Mouse (Mus musculus) layer of hippocampus, adult 8-10 months (tissue): ENCODE measurements at regions not wholly inside any gene's neighbourhood (a gene's known extent, or its start where the extent isn't known, plus 50 kb on each side); places are given as distances from the start of the nearest gene placed in this dataset.

Source experiments
- DNase-seq, 2 experiments: peaks; one replicate each; pipeline ENCODE4 v3.0.0; 2022; ENCODE audit warnings: low spot score in 2 of 2

DNA sequence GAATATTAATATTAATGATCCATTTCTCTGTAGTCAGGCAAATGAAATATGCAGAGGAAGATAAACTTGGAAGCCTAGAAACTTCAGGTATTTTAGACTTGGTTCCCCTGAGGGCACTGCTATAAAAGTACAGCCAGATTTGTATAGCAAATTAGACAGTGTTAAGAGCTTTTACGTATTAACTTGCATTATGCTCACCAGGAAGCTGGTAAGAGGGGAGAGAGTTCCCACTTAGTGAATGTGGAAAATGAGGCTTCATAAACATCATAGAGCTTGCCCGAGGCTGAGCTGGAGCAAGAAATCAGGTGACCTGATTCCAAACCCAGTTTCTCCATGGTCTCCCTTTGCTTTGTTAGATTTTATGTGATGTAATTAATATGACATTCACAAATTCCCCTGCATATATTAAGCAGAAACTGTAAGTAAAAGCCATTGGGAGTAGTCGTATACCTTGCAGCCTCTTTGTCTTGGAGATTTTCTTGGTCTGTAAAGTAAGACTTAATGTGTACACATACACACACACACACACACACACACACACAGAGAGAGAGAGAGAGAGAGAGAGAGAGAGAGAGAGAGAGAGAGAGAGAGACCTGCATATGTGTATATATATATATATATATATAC is 718.9 kb upstream of the Isx start:
- DNase-seq = no peak

DNA sequence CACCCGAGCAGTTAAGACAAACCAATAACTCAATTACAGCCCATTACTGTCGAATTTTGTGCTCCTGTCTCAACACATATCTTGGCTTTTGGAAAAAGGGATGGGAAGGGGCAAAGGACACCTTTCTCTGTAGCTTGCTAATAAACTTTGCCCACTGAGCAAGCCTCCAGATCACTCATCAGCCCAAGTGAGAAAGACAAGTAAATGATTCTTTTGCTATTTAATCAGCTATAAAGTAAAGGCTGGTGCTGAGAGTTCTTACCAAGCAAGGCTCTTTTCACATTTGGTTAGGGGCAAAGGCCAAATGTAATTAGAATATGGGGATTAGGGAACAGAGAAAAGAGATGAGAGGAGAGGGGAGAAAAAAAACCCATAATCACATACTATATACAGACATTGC is 703.4 kb upstream of the Isx start:
- no peak for DNase-seq

DNA sequence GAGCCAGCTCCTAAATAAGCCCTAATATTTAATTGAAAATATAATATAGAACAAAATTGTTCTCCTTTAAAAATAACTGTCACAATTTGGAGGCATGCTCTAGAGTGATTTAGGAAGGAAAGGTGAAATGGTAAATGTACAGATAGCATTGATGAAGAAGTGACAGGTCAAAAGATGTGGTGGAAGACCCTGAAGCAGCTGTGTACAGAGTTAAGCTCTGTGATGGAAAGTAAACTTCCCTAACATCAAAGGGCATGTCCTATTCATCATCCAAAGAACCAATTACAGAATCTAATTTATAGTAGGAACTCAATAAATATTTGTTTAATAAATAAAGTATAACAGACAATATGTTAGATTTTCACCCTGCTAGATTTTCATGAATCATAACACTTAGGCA is 702.3 kb upstream of the Isx start:
- DNase-seq = no peak

DNA sequence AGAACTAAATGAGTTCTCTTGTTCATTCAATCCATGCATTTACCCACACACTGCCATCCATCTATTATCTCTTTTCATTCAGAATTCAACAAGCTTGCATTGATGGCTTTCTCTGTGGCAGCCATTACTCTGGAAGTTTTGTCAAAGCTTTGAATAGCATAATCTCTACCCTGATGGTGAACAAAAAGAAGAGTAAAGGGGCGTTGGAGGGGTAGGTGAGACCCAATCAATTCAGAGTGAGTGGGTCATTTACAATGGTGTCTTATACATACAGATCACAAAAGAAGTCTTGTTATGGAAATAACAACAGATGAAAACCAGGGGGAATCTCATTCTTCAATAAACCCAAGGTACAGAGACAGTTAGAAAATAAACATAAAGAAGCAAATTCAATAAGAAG is 701.9 kb upstream of the Isx start:
- DNase-seq = no peak

DNA sequence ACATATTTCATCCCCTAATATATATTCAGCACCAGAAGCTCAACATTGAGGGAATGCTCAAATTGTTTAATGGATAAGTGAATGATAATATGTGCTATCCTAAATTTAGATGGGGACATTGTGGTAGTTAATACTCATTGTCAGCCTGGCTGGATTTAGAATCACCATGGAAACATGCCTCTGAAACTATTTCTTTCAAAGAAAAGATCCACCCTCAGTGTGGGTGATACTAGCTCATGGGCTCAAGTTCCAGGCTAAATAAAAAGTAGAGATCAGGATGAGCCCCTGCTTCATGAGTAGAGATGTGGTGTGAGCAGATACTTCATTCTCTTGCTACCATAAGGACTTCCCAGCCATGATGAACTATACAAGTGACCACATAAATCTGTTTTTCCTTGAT is 668.4 kb upstream of the Isx start:
- DNase-seq = peak; percentile 8 to 19

DNA sequence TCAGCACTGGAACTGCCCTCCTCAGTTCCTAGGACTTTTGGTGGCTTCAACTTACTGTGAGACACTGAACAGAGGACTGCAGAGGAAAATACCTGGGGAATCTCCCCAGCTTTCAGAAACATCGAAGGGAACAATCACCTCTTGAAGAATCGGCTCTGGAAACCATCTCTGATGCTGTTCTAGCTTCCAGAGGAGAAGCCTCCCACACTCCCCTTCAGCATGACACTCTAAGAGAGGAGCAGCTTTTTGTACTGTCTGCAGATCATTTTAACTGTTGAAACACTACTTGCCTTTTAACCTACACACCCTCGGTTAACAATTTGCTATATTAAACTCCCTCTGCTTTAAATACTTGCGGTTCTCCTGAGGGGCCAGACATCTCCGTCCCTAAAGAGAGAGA is 664.7 kb upstream of the Isx start:
- DNase-seq = no peak

DNA sequence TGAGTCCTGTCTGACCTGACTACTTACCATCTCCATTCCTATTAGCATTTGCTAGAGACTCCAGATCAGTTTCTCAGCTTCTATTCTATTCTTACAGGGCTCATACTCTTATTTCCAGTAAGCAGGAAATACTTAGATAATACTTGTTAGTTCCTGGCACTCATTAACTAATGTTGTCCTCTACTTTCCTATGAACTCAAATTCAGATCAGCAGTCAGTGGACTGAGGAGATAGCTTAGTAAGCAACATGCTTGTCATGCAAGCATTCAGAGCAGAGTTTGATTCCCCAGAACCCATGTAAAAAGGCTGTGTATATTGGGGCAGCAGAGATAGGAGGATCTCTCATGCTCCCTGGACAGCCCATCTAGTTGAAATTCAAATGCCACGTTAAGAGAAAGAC is 656.2 kb upstream of the Isx start:
- DNase-seq = no peak
